ENCODE assay signal across 14 mouse cellular contexts in the genomic region with DNA sequence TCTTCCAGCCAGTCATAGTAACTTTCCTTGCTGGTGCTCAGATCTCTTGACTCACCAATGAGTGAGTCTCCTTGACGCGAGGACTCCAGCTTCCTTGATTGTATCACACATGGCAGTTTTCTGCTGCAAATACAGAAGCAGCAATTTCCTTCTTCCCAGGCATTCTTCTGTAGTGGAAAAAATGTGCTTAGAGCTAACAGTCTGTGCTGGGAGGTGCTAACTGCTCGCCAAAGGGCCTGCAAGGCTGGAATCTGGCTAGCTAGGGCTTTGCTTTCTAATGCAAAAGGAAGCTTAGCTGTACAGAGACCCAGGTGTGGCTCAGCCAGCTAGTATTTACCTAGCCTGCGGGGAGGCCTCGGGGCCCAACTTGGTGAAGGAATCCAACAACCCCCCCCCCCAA. TPM values are rescaled to one million over a fixed set of nuclear protein-coding genes. Genes with fewer than 3 reads are reported as not detected.
DNase-seq lines count a peak whose midpoint lies in the region; ATAC-seq and TF ChIP-seq lines count a peak whose summit lies in the region.
"Had no signal": no experiment of that assay in that cellular context is flagged by ENCODE, and none has a peak within 500 bp of the region (broad histone marks: within the 10 kb centered on the region; RNA-seq: fewer than 3 reads in every experiment).

No protein-coding gene starts in this region.

- H3K4me3 ChIP-seq in forebrain, embryonic 10.5 days: no peak overlapping the region
- H3K4me3 ChIP-seq in forebrain, postnatal 0 days (ENCODE audit: low read depth, low read length): no peak overlapping the region
- no peak overlapping the region for H3K4me3 ChIP-seq in kidney, postnatal 0 days (replicated peaks; ENCODE audit: low read depth, low read length)
- H3K4me3 ChIP-seq in embryonic facial prominence, embryonic 10.5 days: no peak overlapping the region
- H3K4me3 ChIP-seq: hindbrain, embryonic 10.5 days; myocyte had no signal

- peak overlapping the region; percentile 27; the same call in 1 of the 2 replicates for H3K27ac ChIP-seq in forebrain, embryonic 10.5 days
- H3K27ac ChIP-seq in forebrain, postnatal 0 days (ENCODE audit: low read depth, low read length): no peak overlapping the region
- H3K27ac ChIP-seq in kidney, postnatal 0 days: no peak overlapping the region
- H3K27ac ChIP-seq in embryonic facial prominence, embryonic 10.5 days (replicated peaks): peak overlapping the region; percentile 35; the same call in 1 of the 2 replicates
- H3K27ac ChIP-seq: hindbrain, embryonic 10.5 days had no signal

- no peaks in the 10 kb centered on the region for H3K27me3 ChIP-seq in forebrain, embryonic 10.5 days (ENCODE audit: poor library complexity, severe bottlenecking)
- H3K27me3 ChIP-seq in forebrain, postnatal 0 days (ENCODE audit: insufficient read depth, low read length): no peaks in the 10 kb centered on the region
- no peaks in the 10 kb centered on the region for H3K27me3 ChIP-seq in kidney, postnatal 0 days (ENCODE audit: insufficient read depth, low read length)
- H3K27me3 ChIP-seq in embryonic facial prominence, embryonic 10.5 days (replicated peaks; ENCODE audit: low read depth, poor library complexity, severe bottlenecking): no peaks in the 10 kb centered on the region

- no peak for TF ChIP-seq CTCF in forebrain, postnatal 0 days (IDR thresholded peaks at IDR 0.05; ENCODE audit: low read depth)
- TF ChIP-seq CTCF in kidney, postnatal 0 days (IDR thresholded peaks at IDR 0.05; ENCODE audit: low read depth): no peak

- no peak overlapping the region for H3K9ac ChIP-seq in forebrain, postnatal 0 days
- H3K9ac ChIP-seq in kidney, postnatal 0 days (ENCODE audit: low read depth, low read length): no peak overlapping the region

- no peak for DNase-seq in forebrain, embryonic 10.5 days (ENCODE audit: extremely low spot score, low spot score)
- DNase-seq in forebrain, postnatal 0 days: no peak
- DNase-seq in kidney, postnatal 0 days (ENCODE audit: low spot score): peak; percentile 25
- DNase-seq in kidney, postnatal 36 days: no peak
- no peak for DNase-seq in embryonic facial prominence, embryonic 10.5 days (ENCODE audit: low spot score)
- DNase-seq in lung, postnatal 36 days: peak; percentile 41
- no peak for DNase-seq in spleen, postnatal 4 days (ENCODE audit: low spot score in 2 of 2)
- no peak for DNase-seq in left cerebral cortex, postnatal 36 days (ENCODE audit: low spot score in 2 of 2)
- DNase-seq: cerebellum, postnatal 36 days; kidney, adult 18-20 months; thymus, adult 18-20 months had no signal

- intact Hi-C loops in left cerebral cortex, postnatal 36 days (cut with DNase I): no loop called here

- no peaks in the 10 kb centered on the region for H3K36me3 ChIP-seq in forebrain, embryonic 10.5 days (replicated peaks)
- H3K36me3 ChIP-seq in forebrain, postnatal 0 days (ENCODE audit: insufficient read depth): no peaks in the 10 kb centered on the region
- no peaks in the 10 kb centered on the region for H3K36me3 ChIP-seq in kidney, postnatal 0 days (ENCODE audit: insufficient read depth, low read length)
- no peaks in the 10 kb centered on the region for H3K36me3 ChIP-seq in embryonic facial prominence, embryonic 10.5 days (replicated peaks)
- H3K36me3 ChIP-seq: G1E; hindbrain, embryonic 10.5 days had no signal

- 27% methylated on average over 5 of the region's 5 CpGs for WGBS in forebrain, embryonic 10.5 days
- 34% methylated on average over 5 of the region's 5 CpGs for WGBS in forebrain, postnatal 0 days
- 31% methylated on average over 5 of the region's 5 CpGs for WGBS in kidney, postnatal 0 days
- WGBS in embryonic facial prominence, embryonic 10.5 days: 18% methylated on average over 5 of the region's 5 CpGs

- H3K4me2 ChIP-seq in forebrain, postnatal 0 days (ENCODE audit: low read depth): no peak overlapping the region
- no peak overlapping the region for H3K4me2 ChIP-seq in kidney, postnatal 0 days (ENCODE audit: low read length)

- peaks cover 2% of the 10 kb centered on the region; the same call in 1 of the 2 replicates for H3K9me3 ChIP-seq in forebrain, embryonic 10.5 days
- H3K9me3 ChIP-seq in forebrain, postnatal 0 days (ENCODE audit: low read length): no peaks in the 10 kb centered on the region
- H3K9me3 ChIP-seq in kidney, postnatal 0 days (replicated peaks; ENCODE audit: low read length): no peaks in the 10 kb centered on the region
- H3K9me3 ChIP-seq in embryonic facial prominence, embryonic 10.5 days: peaks cover 3% of the 10 kb centered on the region; the same call in 1 of the 2 replicates
- H3K9me3 ChIP-seq: hindbrain, embryonic 10.5 days had no signal

- no peak for ATAC-seq in forebrain, postnatal 0 days
- ATAC-seq in kidney, postnatal 0 days (replicated peaks; ENCODE audit: low FRiP score, low read depth): no peak

- H3K4me1 ChIP-seq in forebrain, embryonic 10.5 days: peaks cover 10% of the 10 kb centered on the region
- H3K4me1 ChIP-seq in forebrain, postnatal 0 days (ENCODE audit: insufficient read depth): no peaks in the 10 kb centered on the region
- no peaks in the 10 kb centered on the region for H3K4me1 ChIP-seq in kidney, postnatal 0 days (replicated peaks; ENCODE audit: insufficient read depth, low read length)
- H3K4me1 ChIP-seq in embryonic facial prominence, embryonic 10.5 days: peaks cover 17% of the 10 kb centered on the region

RNA-seq across cellular contexts. Expression of gene Larp1, which starts 38.3 kb away (rescaled TPM):
- 17.3 and 18.6 TPM in 2 replicates for polyA plus RNA-seq in forebrain, embryonic 10.5 days (2016; fragmentation: Nextera tagmentation; extraction: Ambion mirVana)
- total RNA-seq in forebrain, postnatal 0 days (2014; rRNA removed): 33.0 and 43.9 TPM in 2 replicates
- polyA plus RNA-seq in forebrain, postnatal 0 days (2015; fragmentation: Nextera tagmentation; extraction: Ambion mirVana): 7.6 and 13.3 TPM in 2 replicates
- polyA plus RNA-seq in kidney, postnatal 0 days (2015; fragmentation: Nextera tagmentation; extraction: Ambion mirVana): 12.9 and 14.0 TPM in 2 replicates
- 17.2 and 18.6 TPM in 2 replicates for polyA plus RNA-seq in embryonic facial prominence, embryonic 10.5 days (2016; fragmentation: Nextera tagmentation; extraction: Ambion mirVana)
- 10 to 100 TPM; 84.8 to 92.3 TPM for total RNA-seq in left cerebral cortex, postnatal 36 days (2021)

Comparison
In these comparisons a context has a peak if more than half of its experiments do, and no peak if none do; other contexts are left out.
1. DNase-seq: peak in kidney, postnatal 0 days (single experiment) and lung, postnatal 36 days (single experiment); none in forebrain, embryonic 10.5 days (single experiment), forebrain, postnatal 0 days (single experiment), kidney, postnatal 36 days (0 of 2), embryonic facial prominence, embryonic 10.5 days (single experiment), spleen, postnatal 4 days (0 of 2) and left cerebral cortex, postnatal 36 days (0 of 2).
2. H3K27ac ChIP-seq: peak in forebrain, embryonic 10.5 days (single experiment) and embryonic facial prominence, embryonic 10.5 days (single experiment); none in forebrain, postnatal 0 days (single experiment) and kidney, postnatal 0 days (single experiment).